Mouse (Mus musculus): Measurements from ENCODE around the gene Afp.

Afp gene

DNA sequence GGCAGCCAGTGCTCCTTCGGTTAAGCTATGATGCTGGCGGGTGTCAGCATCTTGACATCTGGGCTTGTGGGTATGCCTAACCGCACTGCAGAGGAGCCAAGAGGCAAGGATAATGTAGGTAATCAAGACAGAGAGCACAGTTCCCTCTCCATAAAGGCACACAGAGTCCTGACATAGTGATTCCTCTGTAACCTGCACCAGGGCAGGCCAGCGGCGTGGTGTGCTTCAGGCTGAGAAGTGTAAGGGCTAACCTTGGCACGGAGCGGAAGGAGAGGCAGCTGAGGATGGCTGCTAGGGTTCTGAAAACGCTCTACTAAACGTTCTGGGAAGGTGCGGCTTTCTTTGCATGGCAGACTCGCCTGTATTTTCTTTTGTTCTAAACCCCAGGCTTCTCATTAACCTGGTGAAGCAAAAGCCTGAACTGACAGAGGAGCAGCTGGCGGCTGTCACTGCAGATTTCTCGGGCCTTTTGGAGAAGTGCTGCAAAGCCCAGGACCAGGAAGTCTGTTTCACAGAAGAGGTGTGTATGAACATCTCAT lies 16.9 kb downstream of the Afp start:
- DNase-seq (ENCODE audit: low read depth, low spot score): no peak

DNA sequence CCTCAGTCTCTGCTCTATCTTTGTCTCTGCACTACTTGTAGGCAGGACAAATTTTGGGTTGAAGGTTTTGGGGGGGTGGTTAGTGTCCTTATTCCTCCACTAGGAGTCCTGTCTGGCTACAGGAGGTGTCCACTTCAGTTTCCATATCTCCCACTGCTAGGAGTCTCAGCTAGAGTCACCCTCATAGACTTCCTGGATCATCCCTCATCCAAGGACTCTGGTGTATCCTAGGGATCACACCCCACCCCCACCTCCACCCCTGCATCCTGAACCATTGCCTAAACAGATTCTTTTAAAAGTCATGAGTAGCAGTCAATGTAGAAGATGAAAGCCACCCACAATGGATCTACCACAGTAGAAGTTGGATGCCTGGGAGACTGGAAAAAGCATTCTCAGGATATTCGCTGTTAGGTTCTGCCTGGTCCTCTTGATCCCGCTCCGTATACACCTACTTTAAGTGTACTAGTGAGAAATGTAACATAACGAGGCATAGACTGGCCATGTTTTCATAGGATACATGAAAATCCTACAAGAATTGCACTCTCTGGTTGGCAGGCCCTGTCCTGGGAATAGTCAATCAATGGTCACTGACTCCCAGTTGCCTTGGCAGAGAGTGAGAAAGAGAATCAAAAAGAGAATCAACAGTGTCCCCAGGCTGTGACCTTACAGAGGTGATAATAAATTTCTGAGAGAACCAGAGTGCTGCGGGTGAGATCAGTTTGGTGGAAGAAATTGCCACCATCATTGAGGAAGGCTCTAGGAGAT lies 19.5 kb downstream of the Afp start:
- DNase-seq (ENCODE audit: low read depth, low spot score): no peak

DNA sequence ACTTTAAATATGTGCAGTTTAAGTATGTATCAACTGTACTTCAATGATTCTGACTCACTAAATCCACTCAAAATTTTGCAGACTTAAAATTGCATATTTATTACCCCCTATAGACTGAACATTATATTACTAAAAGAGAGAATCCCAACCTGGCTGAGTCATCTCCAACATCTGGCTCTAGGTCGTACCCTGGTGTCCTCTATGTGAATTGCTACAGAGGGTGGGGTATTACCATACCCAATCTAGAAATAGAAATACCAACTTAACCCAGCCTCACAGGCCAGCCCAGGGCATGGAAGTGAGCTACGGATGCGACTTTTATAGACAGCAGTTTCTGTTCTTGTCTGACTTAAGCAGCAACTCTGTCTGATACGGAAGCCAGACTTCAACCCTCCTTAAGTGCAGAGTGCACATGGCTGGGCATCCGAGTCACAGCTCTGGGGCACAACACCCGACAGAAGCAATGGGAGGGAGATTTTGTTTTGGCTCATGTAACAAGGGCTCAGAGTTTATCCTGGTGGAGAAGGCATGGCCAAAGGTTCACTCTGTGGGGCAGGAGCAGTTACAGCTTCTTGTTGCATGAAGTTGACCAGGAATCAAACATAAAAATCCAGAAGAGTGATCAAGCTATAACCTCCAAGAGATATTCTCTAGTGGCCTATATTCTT lies 21.9 kb downstream of the Afp start:
- peak; percentile 41 for DNase-seq (ENCODE audit: low read depth, low spot score)

DNA sequence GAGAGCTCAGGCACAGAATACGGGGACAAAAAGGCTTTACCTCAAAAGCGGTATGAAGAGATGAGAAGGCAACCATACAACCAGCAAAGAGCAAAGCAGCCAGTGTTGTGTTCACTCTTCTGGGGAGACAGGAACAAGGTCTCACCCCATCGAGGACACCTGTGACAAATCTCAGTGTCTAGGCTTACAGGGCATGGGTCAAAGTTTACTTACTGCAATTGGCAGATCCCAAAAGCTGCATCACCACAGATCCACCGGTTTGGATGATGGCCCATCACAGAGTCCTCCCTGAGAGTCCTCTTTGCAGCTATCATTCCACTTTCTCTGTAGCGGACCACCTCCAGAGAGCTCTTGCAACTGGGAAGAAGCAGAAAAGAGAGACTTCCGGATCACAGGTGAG lies 25.0 kb downstream of the Afp start:
- no peak for DNase-seq (ENCODE audit: low read depth, low spot score)

DNA sequence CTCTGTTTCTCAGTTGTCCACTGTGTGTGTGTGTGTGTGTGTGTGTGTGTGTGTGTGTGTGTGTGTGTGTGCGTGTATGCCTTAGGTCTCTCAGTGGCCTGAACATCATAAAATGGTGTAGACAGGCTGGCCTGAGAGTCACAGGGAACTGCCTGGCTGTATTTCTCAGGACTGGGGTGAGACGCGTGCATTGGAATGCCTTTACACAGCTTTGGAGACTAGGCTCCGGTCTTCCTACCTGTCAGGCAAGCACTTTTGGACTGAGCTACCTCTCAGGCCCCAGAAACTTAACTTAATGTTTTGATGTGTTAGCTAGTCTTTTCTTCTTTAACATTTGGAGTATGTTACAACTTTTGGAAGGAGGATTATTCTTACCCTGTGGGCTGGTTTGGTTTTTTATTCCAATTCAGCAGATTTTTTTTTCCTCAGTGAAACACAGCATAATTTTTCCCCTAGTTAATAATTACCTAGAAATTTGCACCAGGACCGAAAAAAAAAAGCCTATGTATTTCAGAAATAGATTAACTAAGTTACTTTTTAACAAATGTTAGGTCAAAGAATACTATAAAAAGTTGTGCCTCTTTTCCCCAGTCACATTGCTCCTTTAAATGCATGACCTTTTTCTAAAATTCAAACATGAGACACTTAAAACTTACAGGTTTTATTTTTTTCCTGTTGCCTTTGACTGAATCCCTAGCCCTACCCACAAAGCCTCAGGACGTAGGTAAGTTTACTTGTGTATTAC lies 28.0 kb downstream of the Afp start, which contains the start of gene Afm:
Afm (plus strand) TSS at position 577 of the 745 bp plus-strand sequence.
- no peak for DNase-seq (ENCODE audit: low read depth, low spot score)

DNA sequence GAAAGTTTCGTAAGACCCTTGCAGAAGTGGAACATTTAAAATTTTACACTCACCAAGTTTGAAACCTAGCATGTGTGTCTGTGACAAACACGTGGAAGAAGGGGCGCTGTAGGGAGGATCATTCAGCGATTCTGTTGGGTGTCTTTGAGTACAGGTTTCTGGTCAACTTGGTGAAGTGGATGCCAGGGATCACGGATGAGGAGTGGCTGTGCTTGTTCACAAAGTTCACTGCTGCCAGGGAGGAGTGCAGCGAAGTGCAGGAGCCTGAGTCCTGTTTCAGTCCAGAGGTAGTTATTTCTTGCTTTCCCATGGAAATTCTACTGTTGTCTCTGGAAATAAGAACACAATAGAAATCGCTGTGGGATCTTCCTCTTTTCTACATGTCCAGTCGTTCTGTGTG lies 60.7 kb downstream of the Afp start:
- DNase-seq (ENCODE audit: low read depth, low spot score): no peak

DNA sequence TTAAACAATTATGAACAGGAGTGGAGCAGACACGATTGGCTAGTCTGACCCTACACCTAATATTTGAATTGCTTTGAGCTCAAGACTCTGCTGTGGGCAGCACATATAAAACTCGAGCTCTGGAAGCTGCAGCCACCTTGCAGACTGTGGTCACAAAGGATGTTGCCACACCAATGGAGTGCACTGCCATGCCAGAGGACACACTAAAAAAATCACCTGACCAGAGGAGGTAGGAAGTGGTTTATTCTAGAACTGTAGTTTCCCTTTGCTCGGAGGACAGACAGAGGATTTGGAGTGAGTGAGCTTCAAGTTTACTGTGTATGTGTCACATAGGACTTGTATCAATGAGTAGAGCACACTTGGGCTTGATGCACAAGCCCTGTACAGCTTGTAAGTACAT lies 65.5 kb downstream of the Afp start:
- no peak for DNase-seq (ENCODE audit: low read depth, low spot score)
